Mouse (Mus musculus) bone marrow macrophage, adult 2 months (primary cell): ENCODE data around the gene Wapl.

Experiments
- CTCF ChIP-seq: IDR thresholded peaks from 2 replicates; pipeline ENCODE4 v1.5.1; 2012; ENCODE audit warnings: low read depth, mild to moderate bottlenecking, low read length, moderate library complexity
- POLR2A ChIP-seq: IDR thresholded peaks from 2 replicates; pipeline ENCODE4 v1.6.1; 2012; ENCODE audit warnings: mild to moderate bottlenecking, low read depth, low read length, borderline replicate concordance

DNA sequence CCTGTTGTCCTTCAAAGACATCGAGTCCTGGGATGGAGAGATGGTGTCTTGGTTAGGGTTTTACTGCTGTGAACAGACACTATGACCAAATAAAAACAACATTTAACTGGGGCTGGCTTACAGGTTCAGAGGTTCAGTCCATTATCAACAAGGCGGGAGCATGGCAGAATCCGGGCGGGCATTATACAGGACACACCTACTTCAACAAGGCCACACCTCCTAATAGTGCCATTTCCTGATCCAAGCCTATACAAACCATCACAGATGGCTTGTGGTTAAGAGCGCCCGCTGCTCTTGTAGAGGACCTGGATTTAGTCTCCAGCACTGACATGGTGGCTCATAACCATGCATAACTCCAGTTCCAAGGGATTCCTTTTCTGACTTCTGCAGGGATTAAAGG is 96.7 kb downstream of the Wapl start:
- TF ChIP-seq CTCF, result no peak
- no peak for TF ChIP-seq POLR2A
